Mouse (Mus musculus) left cerebral cortex, adult 9 months (tissue): ENCODE measurements at regions not wholly inside any gene's neighbourhood (a gene's known extent, or its start where the extent isn't known, plus 50 kb on each side); places are given as distances from the start of the nearest gene placed in this dataset.
A peak's percentile ranks its signal among the peaks of the same experiment; 100 is the strongest.

Source experiments
- DNase-seq, 2 experiments: peaks; one replicate each; pipeline ENCODE4 v3.0.0; 2022; ENCODE audit warnings: low spot score in 2 of 2

- DNase-seq: no peak
Observed at GRCm38 (mm10) chr10:24357636-24358035, 134.3 kb downstream of the Moxd1 start.

- DNase-seq: no peak
Observed at GRCm38 (mm10) chr10:24361424-24361823, 138.1 kb downstream of the Moxd1 start.

GRCm38 (mm10) chr10:24365369-24365768 is 142.1 kb downstream of the Moxd1 start:
- DNase-seq: no peak

- DNase-seq: no peak
Observed at GRCm38 (mm10) chr10:24367010-24367409, 143.7 kb downstream of the Moxd1 start.

- DNase-seq: no peak
Observed at GRCm38 (mm10) chr10:24373957-24374356, 150.6 kb downstream of the Moxd1 start.

GRCm38 (mm10) chr10:24379291-24379690 is 156.0 kb downstream of the Moxd1 start:
- DNase-seq: no peak

GRCm38 (mm10) chr10:24380478-24381273 is 157.4 kb downstream of the Moxd1 start:
- no peak for DNase-seq

GRCm38 (mm10) chr10:24381917-24382316 is 158.6 kb downstream of the Moxd1 start:
- DNase-seq: peak in 1 of 2 experiments; percentile 8

GRCm38 (mm10) chr10:24384061-24384460 is 160.7 kb downstream of the Moxd1 start:
- no peak for DNase-seq

GRCm38 (mm10) chr10:24388229-24388628 is 164.9 kb downstream of the Moxd1 start:
- no peak for DNase-seq

- no peak for DNase-seq
Observed at GRCm38 (mm10) chr10:24391039-24391438, 167.7 kb downstream of the Moxd1 start.

- no peak for DNase-seq
Observed at GRCm38 (mm10) chr10:24392066-24392465, 168.7 kb downstream of the Moxd1 start.

GRCm38 (mm10) chr10:24395999-24396784 is 172.9 kb downstream of the Moxd1 start:
- DNase-seq: peak in 1 of 2 experiments; percentile 24

- no peak for DNase-seq
Observed at GRCm38 (mm10) chr10:24397125-24397524, 173.8 kb downstream of the Moxd1 start.

GRCm38 (mm10) chr10:24404851-24405250 is 181.5 kb downstream of the Moxd1 start:
- DNase-seq: peak in 1 of 2 experiments; percentile 3

- DNase-seq: no peak
Observed at GRCm38 (mm10) chr10:24406953-24407352, 183.6 kb downstream of the Moxd1 start.

- DNase-seq: no peak
Observed at GRCm38 (mm10) chr10:24407411-24408227, 184.3 kb downstream of the Moxd1 start.

GRCm38 (mm10) chr10:24409976-24410375 is 185.3 kb upstream of the Ccn2 start:
- DNase-seq: no peak

GRCm38 (mm10) chr10:24410885-24411284 is 184.4 kb upstream of the Ccn2 start:
- DNase-seq: no peak

- no peak for DNase-seq
Observed at GRCm38 (mm10) chr10:24422498-24423160, 172.6 kb upstream of the Ccn2 start.

GRCm38 (mm10) chr10:24433737-24434367 is 161.4 kb upstream of the Ccn2 start:
- DNase-seq: no peak
